Mouse (Mus musculus): ENCODE data around the gene Hpf1.

GRCm38 (mm10) chr8:60878617-60879016 lies 11.6 kb upstream of the Hpf1 start:
- TF ChIP-seq ELF1 (IDR thresholded peaks at IDR 0.05; ENCODE audit: low read depth, low read length) (no peak), UBTF (IDR thresholded peaks at IDR 0.05; ENCODE audit: borderline replicate concordance, insufficient read depth, low read depth, low read length) (no peak), CTCF (IDR thresholded peaks at IDR 0.05 in 2 of 3, conservative IDR thresholded peaks at IDR 0.05 in 1 of 3; ENCODE audit: control insufficient read depth in 1 of 3, insufficient read depth in 1 of 3, low read depth in 2 of 3, low read length in 3 of 3, poor library complexity in 1 of 3, severe bottlenecking in 1 of 3) (no peak)
